10 mouse cellular contexts compared by ENCODE assay signal in genomic region chr8:83767442-83767841, GRCm38 (mm10).
"Had no signal": no experiment of that assay in that cellular context is flagged by ENCODE, and none has a peak within 500 bp of the region (broad histone marks: within the 10 kb centered on the region; RNA-seq: fewer than 3 reads in every experiment).

No protein-coding gene starts in this region.

- H3K4me2 ChIP-seq: intestine, embryonic 15.5 days; limb, embryonic 15.5 days; liver, embryonic 12.5 days; lung, embryonic 14.5 days had no signal

- DNase-seq: kidney, adult 2 months; kidney, postnatal 25 days; lung, embryonic 14.5 days; midbrain, embryonic 14.5 days; spleen, adult 18-20 months had no signal

- ATAC-seq: intestine, embryonic 15.5 days; liver, embryonic 12.5 days had no signal

- H3K36me3 ChIP-seq: intestine, embryonic 15.5 days; limb, embryonic 15.5 days; liver, embryonic 12.5 days; midbrain, embryonic 10.5 days had no signal

- H3K27ac ChIP-seq: left cerebral cortex, adult 2 months; limb, embryonic 15.5 days; liver, embryonic 12.5 days; midbrain, embryonic 10.5 days had no signal

- H3K9me3 ChIP-seq: intestine, embryonic 15.5 days; limb, embryonic 15.5 days had no signal

- H3K4me3 ChIP-seq: intestine, embryonic 15.5 days; left cerebral cortex, adult 2 months; limb, embryonic 15.5 days; liver, embryonic 12.5 days; midbrain, embryonic 10.5 days had no signal

- H3K9ac ChIP-seq: intestine, embryonic 15.5 days; limb, embryonic 15.5 days; liver, embryonic 12.5 days; lung, embryonic 14.5 days had no signal

- H3K27me3 ChIP-seq: intestine, embryonic 15.5 days; limb, embryonic 15.5 days; liver, embryonic 12.5 days had no signal
